ENCODE assay signal across 8 mouse cellular contexts in the genomic region with DNA sequence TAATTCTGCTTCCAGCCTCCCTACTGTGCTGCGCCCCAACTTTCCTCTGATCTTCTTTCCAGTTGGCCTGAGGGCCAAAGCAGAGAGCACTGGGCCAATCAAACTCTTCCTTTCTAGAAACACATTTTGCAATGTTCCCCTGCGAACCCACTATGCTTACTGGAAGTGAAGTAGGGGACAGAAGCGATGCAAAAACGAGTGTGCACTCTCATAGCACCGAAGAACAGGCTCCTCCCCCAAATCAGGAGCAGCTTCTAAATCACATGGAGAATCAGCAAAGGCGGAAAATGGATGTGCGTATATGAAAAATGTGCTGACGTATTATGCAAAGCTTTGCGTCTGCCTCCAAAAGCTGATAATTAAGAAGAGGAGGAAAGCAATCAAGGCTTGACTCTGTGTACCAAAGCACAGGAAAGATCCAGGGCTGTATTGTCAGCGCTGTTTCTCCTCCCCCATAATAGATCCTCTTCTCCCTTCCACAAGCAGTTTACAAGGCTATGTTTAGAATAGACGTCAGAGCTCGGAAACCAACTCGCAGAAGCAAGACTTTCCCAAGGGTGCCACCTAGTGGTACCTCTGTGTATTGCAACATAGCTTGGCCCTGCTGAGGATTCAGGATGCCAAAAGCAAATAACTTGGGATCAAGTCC. TPM values are rescaled to one million over a fixed set of nuclear protein-coding genes. Genes with fewer than 3 reads are reported as not detected.
A peak's percentile ranks its signal among the peaks of the same experiment; 100 is the strongest.
DNase-seq lines count a peak whose midpoint lies in the region; ATAC-seq and TF ChIP-seq lines count a peak whose summit lies in the region.

No protein-coding gene starts in this region.

- peak; percentile 84 to 86 for DNase-seq in heart, postnatal 10 days
- DNase-seq in kidney, postnatal 4 days: peak; percentile 80 to 83
- peak; percentile 69 for DNase-seq in stomach, postnatal 0 days (ENCODE audit: low spot score)

- ATAC-seq in cerebellum, adult (ENCODE audit: insufficient number of reproducible peaks, low FRiP score, low TSS enrichment): peak; percentile 95
- ATAC-seq in forebrain, embryonic 13.5 days: peak; percentile 91
- no peak for ATAC-seq in liver, embryonic 15.5 days (ENCODE audit: insufficient read depth)
- ATAC-seq in neural tube, embryonic 12.5 days (ENCODE audit: low FRiP score, low read depth): peak; percentile 63
- ATAC-seq in stomach, postnatal 0 days (ENCODE audit: low FRiP score, low TSS enrichment): peak; percentile 66; the same call in 1 of the 2 replicates

- H3K36me3 ChIP-seq in E14TG2a.4 (ENCODE audit: insufficient read depth, low read length): no peaks in the 10 kb centered on the region
- H3K36me3 ChIP-seq in forebrain, embryonic 13.5 days (ENCODE audit: poor library complexity, severe bottlenecking): no peaks in the 10 kb centered on the region
- H3K36me3 ChIP-seq in liver, embryonic 15.5 days (replicated peaks): no peaks in the 10 kb centered on the region
- H3K36me3 ChIP-seq in neural tube, embryonic 12.5 days: no peaks in the 10 kb centered on the region
- H3K36me3 ChIP-seq in stomach, postnatal 0 days (ENCODE audit: control insufficient read depth, insufficient read depth, low read length): no peaks in the 10 kb centered on the region

- peak overlapping the region; percentile 44; the same call in 1 of the 2 replicates for H3K27ac ChIP-seq in forebrain, embryonic 13.5 days
- no peak overlapping the region for H3K27ac ChIP-seq in liver, embryonic 15.5 days (replicated peaks)
- H3K27ac ChIP-seq in neural tube, embryonic 12.5 days: no peak overlapping the region
- no peak overlapping the region for H3K27ac ChIP-seq in stomach, postnatal 0 days (replicated peaks)

- no peak overlapping the region for H3K9ac ChIP-seq in forebrain, embryonic 13.5 days
- H3K9ac ChIP-seq in liver, embryonic 15.5 days: no peak overlapping the region
- H3K9ac ChIP-seq in neural tube, embryonic 12.5 days: no peak overlapping the region
- no peak overlapping the region for H3K9ac ChIP-seq in stomach, postnatal 0 days (ENCODE audit: low read length)

- intact Hi-C loops in heart, postnatal 10 days (cut with DNase I): loop anchor here (2.0 to 5.0 kb wide), 2 partner anchors 97 to 817 kb away; no protein-coding TSS in a partner anchor

- no peaks in the 10 kb centered on the region for H3K27me3 ChIP-seq in E14TG2a.4 (ENCODE audit: insufficient read depth, low read length)
- H3K27me3 ChIP-seq in forebrain, embryonic 13.5 days: no peaks in the 10 kb centered on the region
- H3K27me3 ChIP-seq in liver, embryonic 15.5 days: peaks cover 4% of the 10 kb centered on the region; the same call in 1 of the 2 replicates
- H3K27me3 ChIP-seq in neural tube, embryonic 12.5 days (replicated peaks): no peaks in the 10 kb centered on the region
- H3K27me3 ChIP-seq in stomach, postnatal 0 days (ENCODE audit: control insufficient read depth, insufficient read depth, low read length): no peaks in the 10 kb centered on the region

- WGBS in forebrain, embryonic 13.5 days: 36% methylated on average over 13 of the region's 13 CpGs
- 35% methylated on average over 13 of the region's 13 CpGs for WGBS in liver, embryonic 15.5 days (ENCODE audit: insufficient replicate concordance)
- 40% methylated on average over 13 of the region's 13 CpGs for WGBS in neural tube, embryonic 12.5 days
- 30% methylated on average over 13 of the region's 13 CpGs for WGBS in stomach, postnatal 0 days

- no peak overlapping the region for H3K4me3 ChIP-seq in E14TG2a.4 (replicated peaks; ENCODE audit: low read length)
- H3K4me3 ChIP-seq in forebrain, embryonic 13.5 days: peak overlapping the region; percentile 30
- peak overlapping the region; percentile 25 for H3K4me3 ChIP-seq in liver, embryonic 15.5 days (replicated peaks)
- H3K4me3 ChIP-seq in neural tube, embryonic 12.5 days: no peak overlapping the region
- peak overlapping the region; percentile 27 for H3K4me3 ChIP-seq in stomach, postnatal 0 days (ENCODE audit: low read depth, low read length)

- peaks cover 3% of the 10 kb centered on the region; the same call in 1 of the 2 replicates for H3K4me1 ChIP-seq in E14TG2a.4 (replicated peaks; ENCODE audit: low read depth, low read length)
- no peaks in the 10 kb centered on the region for H3K4me1 ChIP-seq in forebrain, embryonic 13.5 days
- H3K4me1 ChIP-seq in liver, embryonic 15.5 days (replicated peaks): no peaks in the 10 kb centered on the region
- no peaks in the 10 kb centered on the region for H3K4me1 ChIP-seq in neural tube, embryonic 12.5 days
- H3K4me1 ChIP-seq in stomach, postnatal 0 days (replicated peaks; ENCODE audit: control insufficient read depth, insufficient read depth): no peaks in the 10 kb centered on the region

- H3K9me3 ChIP-seq in E14TG2a.4 (ENCODE audit: low read length): no peaks in the 10 kb centered on the region
- no peaks in the 10 kb centered on the region for H3K9me3 ChIP-seq in forebrain, embryonic 13.5 days (replicated peaks)
- H3K9me3 ChIP-seq in liver, embryonic 15.5 days (replicated peaks): no peaks in the 10 kb centered on the region
- no peaks in the 10 kb centered on the region for H3K9me3 ChIP-seq in neural tube, embryonic 12.5 days
- no peaks in the 10 kb centered on the region for H3K9me3 ChIP-seq in stomach, postnatal 0 days (ENCODE audit: control insufficient read depth, low read length)

- peak; percentile 74 for TF ChIP-seq CTCF in E14TG2a.4 (conservative IDR thresholded peaks at IDR 0.05; ENCODE audit: low read length)
- peak; percentile 93 for TF ChIP-seq CTCF in stomach, postnatal 0 days (IDR thresholded peaks at IDR 0.05; ENCODE audit: low read depth)

- TF ChIP-seq EP300 in stomach, postnatal 0 days (optimal IDR thresholded peaks at IDR 0.05): no peak

- peak overlapping the region; percentile 55 for H3K4me2 ChIP-seq in forebrain, embryonic 13.5 days
- H3K4me2 ChIP-seq in liver, embryonic 15.5 days: peak overlapping the region; percentile 41
- peak overlapping the region; percentile 36 for H3K4me2 ChIP-seq in neural tube, embryonic 12.5 days (replicated peaks)
- peak overlapping the region; percentile 46 for H3K4me2 ChIP-seq in stomach, postnatal 0 days (replicated peaks; ENCODE audit: low read depth)

RNA-seq across cellular contexts. Expression of a gene that starts 57.5 kb away (rescaled TPM):
- 39.1 and 43.1 TPM in 2 replicates for polyA plus RNA-seq in forebrain, embryonic 13.5 days (2015; fragmentation: Nextera tagmentation; extraction: Ambion mirVana)
- 10 to 100 TPM; 13.5 to 14.5 TPM for total RNA-seq in heart, postnatal 10 days (2021)
- 29.6 and 32.1 TPM in 2 replicates for polyA plus RNA-seq in liver, embryonic 15.5 days (2015; fragmentation: Nextera tagmentation; extraction: Ambion mirVana)
- 42.6 and 43.6 TPM in 2 replicates for polyA plus RNA-seq in neural tube, embryonic 12.5 days (2016; fragmentation: Nextera tagmentation; extraction: Ambion mirVana)
- 34.5 and 35.7 TPM in 2 replicates for polyA plus RNA-seq in stomach, postnatal 0 days (2015; fragmentation: Nextera tagmentation; extraction: Ambion mirVana)

Comparison
In these comparisons a context has a peak if more than half of its experiments do, and no peak if none do; other contexts are left out.
1. H3K4me3 ChIP-seq: peak in forebrain, embryonic 13.5 days (single experiment), liver, embryonic 15.5 days (single experiment) and stomach, postnatal 0 days (single experiment); none in E14TG2a.4 (single experiment) and neural tube, embryonic 12.5 days (single experiment).
2. Peak in every context shown above with its lines, with median percentiles within 50 percentile points of each other: H3K4me2 ChIP-seq and DNase-seq.